Mouse (Mus musculus) mouse embryonic stem cell (cell line): ENCODE data around the gene Mmp15.
"Not testable (repeated sequence)": the region's sequence is repeated elsewhere in the genome, so short reads cannot be mapped to it uniquely, and the experiment has no call there.

Source experiments
- in situ Hi-C, 2 experiments: fragments of 300-500 bp; cut with MboI; formaldehyde crosslinking; loops; 1 replicate in 1 of 2; 3 replicates in 1 of 2; pipeline ENCODE4 v1.14.3; 2019 to 2020; ENCODE audit warnings: low sequenced_read_pairs in 2 of 2, low pct_unique_long_range_greater_than_20kb in 1 of 2, mixed read lengths in 1 of 2; ENCODE audit not compliant: unreplicated experiment in 1 of 2

Mmp15 gene

GRCm38 (mm10) chr8:95369581-95370326, 17.7 kb downstream of the Mmp15 start:
- in situ Hi-C loops, result loop anchor here in 1 of 2 experiments (25.0 kb wide), 1 partner anchor 543 kb away; no protein-coding TSS in a partner anchor

- in situ Hi-C loops, result loop anchor here in 1 of 2 experiments (25.0 kb wide), 1 partner anchor 539 kb away; no protein-coding TSS in a partner anchor
Measured at GRCm38 (mm10) chr8:95373389-95374002, 21.4 kb downstream of the Mmp15 start.

GRCm38 (mm10) chr8:95374429-95374828, 22.4 kb downstream of the Mmp15 start:
- in situ Hi-C loops, result loop anchor here in 1 of 2 experiments (25.0 kb wide), 1 partner anchor 538 kb away; no protein-coding TSS in a partner anchor

GRCm38 (mm10) chr8:95375374-95375930, 23.4 kb downstream of the Mmp15 start:
- in situ Hi-C loops, result no loop called here

- in situ Hi-C loops, result no loop called here
Measured at GRCm38 (mm10) chr8:95376309-95376999, 24.4 kb downstream of the Mmp15 start.

- in situ Hi-C loops, result no loop called here
Measured at GRCm38 (mm10) chr8:95377101-95377500, 25.0 kb downstream of the Mmp15 start.

GRCm38 (mm10) chr8:95377863-95378291, 25.8 kb downstream of the Mmp15 start:
- in situ Hi-C loops, result no loop called here

- in situ Hi-C loops, result not testable (repeated sequence)
Measured at GRCm38 (mm10) chr8:95378928-95379327, 26.9 kb downstream of the Mmp15 start.

GRCm38 (mm10) chr8:95380953-95381352, 28.9 kb downstream of the Mmp15 start:
- in situ Hi-C loops, result no loop called here

- in situ Hi-C loops, result no loop called here
Measured at GRCm38 (mm10) chr8:95381595-95381994, 29.5 kb downstream of the Mmp15 start.

GRCm38 (mm10) chr8:95384501-95384900, 32.4 kb downstream of the Mmp15 start:
- in situ Hi-C loops, result no loop called here

GRCm38 (mm10) chr8:95386037-95386436, 34.0 kb downstream of the Mmp15 start:
- in situ Hi-C loops, result no loop called here

GRCm38 (mm10) chr8:95387221-95387620, 35.2 kb downstream of the Mmp15 start:
- in situ Hi-C loops, result no loop called here

- in situ Hi-C loops, result no loop called here
Measured at GRCm38 (mm10) chr8:95387936-95388335, 35.9 kb downstream of the Mmp15 start.

GRCm38 (mm10) chr8:95390312-95390711, 38.2 kb downstream of the Mmp15 start:
- in situ Hi-C loops, result no loop called here

- in situ Hi-C loops, result no loop called here
Measured at GRCm38 (mm10) chr8:95391101-95391500, 39.0 kb downstream of the Mmp15 start.

- in situ Hi-C loops, result no loop called here
Measured at GRCm38 (mm10) chr8:95392604-95393003, 40.5 kb downstream of the Mmp15 start.

GRCm38 (mm10) chr8:95395186-95395918, 43.3 kb downstream of the Mmp15 start:
- in situ Hi-C loops, result no loop called here
